Mouse (Mus musculus) embryonic facial prominence, embryonic 15.5 days (tissue): ENCODE measurements at regions not wholly inside any gene's neighbourhood (a gene's known extent, or its start where the extent isn't known, plus 50 kb on each side); places are given as distances from the start of the nearest gene placed in this dataset.

Source experiments
- ATAC-seq: fragments of 200-750 bp; cut with Nextera tagmentation; 2 replicates; pipeline ENCODE4 v1.8.0; 2017; ENCODE audit warnings: low read depth, moderate TSS enrichment; ENCODE audit not compliant: insufficient number of reproducible peaks, low FRiP score, low TSS enrichment
- H3K27ac ChIP-seq: fragments of 300-500 bp; sonication (generic); replicated peaks from 2 replicates; pipeline ENCODE4 v1.5.1; 2015; ENCODE audit warnings: mild to moderate bottlenecking, inconsistent platforms
- H3K27me3 ChIP-seq: fragments of 300-500 bp; sonication (generic); 2 replicates; pipeline ENCODE4 v1.6.1; 2015; ENCODE audit warnings: inconsistent platforms
- H3K36me3 ChIP-seq: fragments of 300-500 bp; sonication (generic); 2 replicates; pipeline ENCODE4 v1.6.1; 2015; ENCODE audit warnings: mild to moderate bottlenecking, inconsistent platforms
- H3K4me1 ChIP-seq: fragments of 300-500 bp; sonication (generic); 2 replicates; pipeline ENCODE4 v1.6.1; 2015; ENCODE audit warnings: inconsistent platforms
- H3K4me2 ChIP-seq: fragments of 300-500 bp; sonication (generic); replicated peaks from 2 replicates; pipeline ENCODE4 v1.6.1; 2015; ENCODE audit warnings: mild to moderate bottlenecking, inconsistent platforms
- H3K4me3 ChIP-seq: fragments of 300-500 bp; sonication (generic); replicated peaks from 2 replicates; pipeline ENCODE4 v1.5.1; 2015; ENCODE audit warnings: mild to moderate bottlenecking, inconsistent platforms
- H3K9ac ChIP-seq: fragments of 300-500 bp; sonication (generic); 2 replicates; pipeline ENCODE4 v1.6.1; 2015; ENCODE audit warnings: inconsistent platforms
- H3K9me3 ChIP-seq: fragments of 300-500 bp; sonication (generic); replicated peaks from 2 replicates; pipeline ENCODE4 v1.6.1; 2016; ENCODE audit warnings: inconsistent platforms
- WGBS: fragments of 180-500 bp; shearing (Covaris S2); methylation state at CpG from one replicate; pipeline ENCODE4 v1.1.7; 2015; 5-methylcytosine and 5-hydroxymethylcytosine counted together

DNA sequence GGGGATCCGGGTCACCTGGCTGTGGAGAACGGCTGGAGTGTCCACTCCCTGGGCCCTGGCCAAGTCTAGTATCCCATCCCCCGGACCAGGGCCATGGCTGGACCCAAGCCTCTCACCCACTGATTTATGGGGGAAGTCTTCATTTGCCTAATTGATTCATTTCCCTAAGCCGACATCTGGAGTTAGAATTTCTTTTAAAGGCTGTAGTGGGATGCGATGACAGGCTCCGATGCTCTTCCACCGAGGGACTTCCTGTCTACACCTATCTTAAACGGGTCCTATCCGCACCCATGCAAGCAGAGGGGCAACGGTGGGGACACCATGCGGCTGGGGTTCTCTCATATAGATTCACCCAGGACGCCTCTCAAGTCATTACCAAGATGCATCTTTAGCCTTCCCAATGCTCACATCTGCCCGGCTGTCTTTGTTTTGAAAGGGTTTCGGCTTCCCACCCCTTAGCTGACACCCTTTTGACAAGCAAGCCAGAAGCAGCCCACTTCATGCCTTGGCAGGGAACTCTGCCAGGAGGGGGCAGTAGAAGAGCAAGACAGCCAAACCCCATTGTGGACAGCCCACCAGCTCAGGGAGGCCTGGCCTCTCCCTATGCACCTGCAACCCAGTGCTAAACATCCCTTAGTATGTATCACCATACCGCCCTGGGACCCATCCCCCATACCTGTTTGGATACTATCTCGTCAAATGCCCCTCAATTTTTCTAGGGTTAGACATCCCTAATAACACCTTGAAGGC, 402.4 kb upstream of the 3110018I06Rik start:
- no peak for ATAC-seq
- Histone ChIP-seq H3K4me3 (no peak overlapping the region), H3K36me3 (no peaks in the 10 kb centered on the region), H3K9ac (no peak overlapping the region), H3K27ac (no peak overlapping the region), H3K4me2 (peak overlapping the region; percentile 21; the same call in 1 of the 2 replicates), H3K27me3 (no peaks in the 10 kb centered on the region), H3K9me3 (no peaks in the 10 kb centered on the region), H3K4me1 (peaks cover 13% of the 10 kb centered on the region)
- WGBS = 23% methylated on average over 16 of the region's 16 CpGs

GRCm38 (mm10) chr12:107092151-107092550, 396.3 kb upstream of the 3110018I06Rik start:
- H3K9ac ChIP-seq = no peak overlapping the region
- no peaks in the 10 kb centered on the region for H3K36me3 ChIP-seq
- H3K27ac ChIP-seq = no peak overlapping the region
- H3K9me3 ChIP-seq = no peaks in the 10 kb centered on the region
- ATAC-seq = no peak
- no peaks in the 10 kb centered on the region for H3K27me3 ChIP-seq
- no peak overlapping the region for H3K4me3 ChIP-seq
- WGBS = 87% methylated on average over 3 of the region's 3 CpGs
- no peak overlapping the region for H3K4me2 ChIP-seq
- no peaks in the 10 kb centered on the region for H3K4me1 ChIP-seq

- no peak overlapping the region for H3K4me3 ChIP-seq
- no peak overlapping the region for H3K9ac ChIP-seq
- no peak for ATAC-seq
- H3K9me3 ChIP-seq = no peaks in the 10 kb centered on the region
- H3K27me3 ChIP-seq = no peaks in the 10 kb centered on the region
- H3K27ac ChIP-seq = no peak overlapping the region
- no peaks in the 10 kb centered on the region for H3K4me1 ChIP-seq
- 58% methylated on average over 13 of the region's 13 CpGs for WGBS
- no peaks in the 10 kb centered on the region for H3K36me3 ChIP-seq
- no peak overlapping the region for H3K4me2 ChIP-seq
Observed at GRCm38 (mm10) chr12:107093326-107093725, 395.1 kb upstream of the 3110018I06Rik start.

DNA sequence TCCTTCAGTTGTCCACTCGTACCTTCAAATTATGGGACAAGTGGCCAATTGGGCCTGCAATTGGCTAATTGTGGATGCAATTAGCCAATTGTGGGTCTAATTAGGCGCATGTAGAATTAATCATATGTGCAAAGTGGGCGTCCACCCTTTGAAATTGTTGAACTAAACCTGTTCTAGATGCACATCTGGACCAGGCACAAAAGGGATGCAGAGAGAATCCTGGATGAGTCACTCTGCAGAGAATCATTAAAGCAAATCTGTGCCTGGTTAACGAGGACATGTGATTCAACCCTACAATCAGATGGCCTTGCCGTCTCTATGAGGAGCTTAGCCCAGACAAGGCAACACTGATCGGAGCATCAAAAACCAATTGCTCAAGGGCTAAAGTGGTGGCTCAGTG, 393.0 kb upstream of the 3110018I06Rik start:
- no peaks in the 10 kb centered on the region for H3K4me1 ChIP-seq
- 59% methylated on average over 6 of the region's 6 CpGs for WGBS

DNA sequence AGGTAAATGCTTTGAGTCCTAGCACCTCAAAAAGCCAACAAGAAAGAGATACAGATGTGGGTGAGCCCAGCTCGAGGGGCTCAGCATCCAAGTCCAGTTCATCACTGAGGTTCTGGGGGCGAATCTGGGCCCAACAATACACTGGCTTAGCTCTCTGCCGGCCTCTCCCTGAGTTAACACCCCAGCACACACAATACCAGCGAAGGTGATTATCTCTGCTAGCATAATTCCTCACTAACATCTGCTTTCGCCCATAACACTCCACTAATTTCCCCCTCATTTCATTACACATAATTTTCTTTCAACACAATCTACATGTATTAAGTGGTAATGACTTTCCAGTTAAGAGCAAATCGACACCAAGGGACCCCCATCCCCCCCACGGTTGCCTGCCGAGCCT, 383.9 kb upstream of the 3110018I06Rik start:
- H3K27ac ChIP-seq = no peak overlapping the region
- 57% methylated on average over 8 of the region's 8 CpGs for WGBS
- no peak for ATAC-seq

More for the DNA sequence above, 393.0 kb upstream of the 3110018I06Rik start:
- Histone ChIP-seq H3K36me3 (no peaks in the 10 kb centered on the region), H3K27me3 (no peaks in the 10 kb centered on the region), H3K9me3 (no peaks in the 10 kb centered on the region), H3K4me2 (no peak overlapping the region), H3K4me3 (no peak overlapping the region), H3K27ac (no peak overlapping the region), H3K9ac (no peak overlapping the region)
- no peak for ATAC-seq

DNA sequence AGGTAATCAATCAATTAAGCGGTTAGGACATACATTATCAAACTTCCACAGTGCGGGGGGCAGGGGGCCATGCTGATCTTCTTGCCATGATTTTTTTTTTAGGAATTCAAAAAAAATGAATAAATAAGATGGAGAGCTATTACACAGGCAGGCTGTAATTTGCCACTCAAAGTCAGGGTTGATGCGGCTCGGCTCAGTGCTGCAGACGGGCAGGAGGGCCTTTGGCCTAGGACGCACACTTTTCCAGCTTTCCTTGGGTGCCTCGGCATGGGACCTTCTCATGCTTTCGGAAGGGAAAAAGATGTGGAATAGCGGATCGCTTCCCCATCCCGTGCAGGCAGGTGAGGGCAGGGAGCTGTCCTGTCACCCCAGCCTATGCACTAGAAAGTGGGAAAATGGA, 383.4 kb upstream of the 3110018I06Rik start:
- WGBS = 64% methylated on average over 11 of the region's 11 CpGs
- no peak overlapping the region for H3K4me2 ChIP-seq
- no peaks in the 10 kb centered on the region for H3K9me3 ChIP-seq
- no peaks in the 10 kb centered on the region for H3K27me3 ChIP-seq
- H3K9ac ChIP-seq = no peak overlapping the region
- no peak overlapping the region for H3K4me3 ChIP-seq
- H3K4me1 ChIP-seq = no peaks in the 10 kb centered on the region
- no peak overlapping the region for H3K27ac ChIP-seq
- no peak for ATAC-seq
- no peaks in the 10 kb centered on the region for H3K36me3 ChIP-seq

More for the DNA sequence above, 383.9 kb upstream of the 3110018I06Rik start:
- Histone ChIP-seq H3K27me3 (no peaks in the 10 kb centered on the region), H3K9me3 (no peaks in the 10 kb centered on the region), H3K4me1 (no peaks in the 10 kb centered on the region), H3K36me3 (no peaks in the 10 kb centered on the region), H3K4me2 (no peak overlapping the region), H3K4me3 (no peak overlapping the region), H3K9ac (no peak overlapping the region)

DNA sequence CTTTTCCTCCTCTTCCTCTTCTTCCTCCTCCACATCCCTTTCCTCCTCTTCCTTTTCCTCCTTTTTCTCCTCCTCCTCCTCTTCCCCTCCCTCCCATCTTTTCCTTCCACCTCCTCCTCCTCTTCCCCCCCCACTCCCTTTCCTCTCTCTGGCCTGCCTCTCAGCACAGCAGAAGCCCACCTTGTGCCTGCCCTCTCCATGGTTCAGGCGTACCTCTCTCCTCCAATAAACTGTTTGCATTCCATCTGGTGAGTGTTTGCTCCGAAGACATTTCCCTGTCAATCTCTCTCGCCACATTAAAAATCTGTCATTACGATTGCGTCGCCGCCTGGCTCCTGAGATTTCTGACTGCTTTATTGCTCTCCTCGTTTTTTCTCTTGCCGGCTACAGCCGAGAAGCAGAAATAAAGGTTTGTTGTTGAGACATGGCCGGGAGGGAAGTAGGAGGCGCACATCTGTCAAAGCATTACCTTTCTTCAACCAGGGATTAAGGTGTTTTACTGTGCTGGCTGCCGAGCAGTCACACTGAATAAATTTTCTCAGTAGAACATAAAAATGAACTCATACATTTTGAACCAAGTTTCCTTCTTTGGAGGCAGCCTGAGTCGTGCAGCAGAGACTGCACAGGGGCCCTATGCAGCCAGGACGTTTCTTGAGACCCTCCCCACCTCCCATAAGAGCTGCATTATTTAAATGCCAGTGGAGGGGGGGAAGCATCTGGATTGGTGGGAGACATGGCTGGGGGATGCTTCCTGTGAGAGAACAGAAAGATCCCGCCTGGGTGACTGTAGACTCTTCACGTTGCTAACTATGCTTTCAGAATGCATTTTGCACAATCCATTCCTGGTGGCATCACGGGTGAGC, 376.3 kb upstream of the 3110018I06Rik start:
- Histone ChIP-seq H3K4me3 (no peak overlapping the region), H3K4me2 (peak overlapping the region; percentile 29), H3K36me3 (no peaks in the 10 kb centered on the region), H3K4me1 (peaks cover 8% of the 10 kb centered on the region), H3K27me3 (no peaks in the 10 kb centered on the region), H3K27ac (peak overlapping the region; percentile 39; the same call in 1 of the 2 replicates), H3K9ac (no peak overlapping the region), H3K9me3 (no peaks in the 10 kb centered on the region)
- 24% methylated on average over 18 of the region's 18 CpGs for WGBS
- no peak for ATAC-seq

GRCm38 (mm10) chr12:107118364-107118763, 370.1 kb upstream of the 3110018I06Rik start:
- Histone ChIP-seq H3K36me3 (no peaks in the 10 kb centered on the region), H3K4me3 (no peak overlapping the region), H3K9ac (no peak overlapping the region), H3K27me3 (no peaks in the 10 kb centered on the region), H3K27ac (no peak overlapping the region), H3K4me1 (no peaks in the 10 kb centered on the region), H3K9me3 (no peaks in the 10 kb centered on the region), H3K4me2 (no peak overlapping the region)
- ATAC-seq = no peak
- WGBS = 81% methylated on average over 3 of the region's 3 CpGs

GRCm38 (mm10) chr12:107119076-107119475, 369.4 kb upstream of the 3110018I06Rik start:
- Histone ChIP-seq H3K9me3 (no peaks in the 10 kb centered on the region), H3K27me3 (no peaks in the 10 kb centered on the region), H3K9ac (no peak overlapping the region), H3K4me3 (no peak overlapping the region), H3K4me1 (no peaks in the 10 kb centered on the region), H3K36me3 (no peaks in the 10 kb centered on the region), H3K27ac (no peak overlapping the region), H3K4me2 (no peak overlapping the region)
- no peak for ATAC-seq
- WGBS = 64% methylated on average over 10 of the region's 10 CpGs

DNA sequence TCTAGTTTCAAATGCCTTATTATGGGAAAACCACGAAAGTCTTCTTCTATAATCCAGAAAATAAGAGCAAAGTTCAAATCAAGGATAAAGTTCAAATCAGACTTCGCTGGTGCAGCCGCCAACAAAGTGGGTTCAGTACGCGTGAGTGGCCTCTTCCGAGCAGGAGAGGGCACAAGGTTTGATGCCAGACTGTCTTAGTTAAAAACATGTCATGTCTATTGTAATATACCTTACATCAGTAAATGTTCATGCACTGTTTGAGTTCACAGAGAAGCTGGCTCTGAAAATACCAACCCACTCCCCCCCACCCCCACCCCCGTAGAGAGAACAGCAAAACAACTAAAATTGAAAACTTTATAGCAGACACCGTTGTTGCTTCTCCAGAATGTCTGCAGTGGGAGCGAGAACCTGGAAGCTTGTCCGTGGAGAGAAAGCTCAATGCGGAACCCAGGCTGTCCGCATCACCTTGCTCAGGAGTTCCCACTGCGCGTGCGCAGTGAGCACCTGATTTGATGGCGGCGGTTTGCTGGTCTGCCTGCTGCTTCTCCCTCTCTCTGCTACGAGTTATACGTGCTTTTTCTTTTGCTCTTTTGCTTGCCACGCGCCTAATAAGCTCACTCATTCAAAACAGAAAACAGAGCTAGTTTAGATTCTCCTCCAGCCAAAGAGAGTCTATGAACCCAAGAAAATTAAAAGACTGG, 367.8 kb upstream of the 3110018I06Rik start:
- 70% methylated on average over 21 of the region's 21 CpGs for WGBS
- Histone ChIP-seq H3K4me3 (no peak overlapping the region), H3K36me3 (no peaks in the 10 kb centered on the region), H3K27me3 (no peaks in the 10 kb centered on the region), H3K27ac (no peak overlapping the region), H3K9ac (no peak overlapping the region), H3K9me3 (no peaks in the 10 kb centered on the region), H3K4me1 (no peaks in the 10 kb centered on the region), H3K4me2 (no peak overlapping the region)
- no peak for ATAC-seq

GRCm38 (mm10) chr12:107121990-107122389, 366.4 kb upstream of the 3110018I06Rik start:
- Histone ChIP-seq H3K9ac (no peak overlapping the region), H3K36me3 (no peaks in the 10 kb centered on the region), H3K27me3 (no peaks in the 10 kb centered on the region), H3K4me2 (no peak overlapping the region), H3K9me3 (no peaks in the 10 kb centered on the region), H3K27ac (no peak overlapping the region), H3K4me1 (no peaks in the 10 kb centered on the region), H3K4me3 (no peak overlapping the region)
- 37% methylated on average over 4 of the region's 4 CpGs for WGBS
- ATAC-seq = 0 out of 2 replicates have a peak, but pooled peaks have one; percentile 40
